Mouse (Mus musculus) gastrocnemius, postnatal 25 days (tissue): ENCODE data around the gene Ppdpf. TPM values are rescaled to one million over a fixed set of nuclear protein-coding genes. Genes with fewer than 3 reads are reported as not detected.
A peak's percentile ranks its signal among the peaks of the same experiment; 100 is the strongest.
"Not testable (repeated sequence)": the region's sequence is repeated elsewhere in the genome, so short reads cannot be mapped to it uniquely, and the experiment has no call there.

Source experiments
- DNase-seq: peaks from one replicate; pipeline ENCODE4 v3.0.0; 2022
- total RNA-seq, 2 experiments: library from RNA; stranded (reverse); gene quantifications; 1 replicate in 1 of 2; 2 replicates in 1 of 2; pipeline ENCODE4 v1.2.3; 2021

The Ppdpf gene
- total RNA-seq, 2 experiments from 2014 or later, result 44.4 to 49.5 TPM

GRCm38 (mm10) chr2:181158471-181158870 is 28.6 kb upstream of the Ppdpf start:
- no peak for DNase-seq

- peak; percentile 67 for DNase-seq
Observed at GRCm38 (mm10) chr2:181159091-181159514, 27.9 kb upstream of the Ppdpf start.

GRCm38 (mm10) chr2:181159771-181160170 is 27.3 kb upstream of the Ppdpf start:
- DNase-seq, result no peak

GRCm38 (mm10) chr2:181160821-181161220 is 26.2 kb upstream of the Ppdpf start:
- DNase-seq, result no peak

- DNase-seq, result no peak
Observed at GRCm38 (mm10) chr2:181166469-181166868, 20.6 kb upstream of the Ppdpf start.

- no peak for DNase-seq
Observed at GRCm38 (mm10) chr2:181174646-181175045, 12.4 kb upstream of the Ppdpf start.

- no peak for DNase-seq
Observed at GRCm38 (mm10) chr2:181178015-181178414, 9.0 kb upstream of the Ppdpf start.

GRCm38 (mm10) chr2:181178471-181178870 is 8.6 kb upstream of the Ppdpf start:
- no peak for DNase-seq

- DNase-seq, result no peak
Observed at GRCm38 (mm10) chr2:181180898-181181297, 6.1 kb upstream of the Ppdpf start.

GRCm38 (mm10) chr2:181186635-181187034 is 412 bp upstream of the Ppdpf start:
- peak; percentile 80 for DNase-seq

- DNase-seq, result no peak
Observed at GRCm38 (mm10) chr2:181188681-181189080, 1.6 kb downstream of the Ppdpf start.

- no peak for DNase-seq
Observed at GRCm38 (mm10) chr2:181189321-181189720, 2.3 kb downstream of the Ppdpf start.

- not testable (repeated sequence) for DNase-seq
Observed at GRCm38 (mm10) chr2:181191385-181191784, 4.3 kb downstream of the Ppdpf start.

- no peak for DNase-seq
Observed at GRCm38 (mm10) chr2:181191936-181192335, 4.9 kb downstream of the Ppdpf start.

- no peak for DNase-seq
Observed at GRCm38 (mm10) chr2:181193044-181193443, 6.0 kb downstream of the Ppdpf start.

- DNase-seq, result no peak
Observed at GRCm38 (mm10) chr2:181196628-181197300, 9.7 kb downstream of the Ppdpf start.

- no peak for DNase-seq
Observed at GRCm38 (mm10) chr2:181201606-181202005, 14.6 kb downstream of the Ppdpf start.

GRCm38 (mm10) chr2:181202422-181202821 is 15.4 kb downstream of the Ppdpf start, which contains the start of gene Ptk6:
Gene Ptk6 (minus strand): TSS chr2:181202789.
- DNase-seq, result no peak

GRCm38 (mm10) chr2:181202886-181203285 is 15.8 kb downstream of the Ppdpf start:
- DNase-seq, result no peak

GRCm38 (mm10) chr2:181205678-181206077 is 18.6 kb downstream of the Ppdpf start:
- no peak for DNase-seq

GRCm38 (mm10) chr2:181206118-181206517 is 19.1 kb downstream of the Ppdpf start:
- DNase-seq, result no peak

GRCm38 (mm10) chr2:181212389-181213020 is 25.5 kb downstream of the Ppdpf start:
- no peak for DNase-seq

GRCm38 (mm10) chr2:181213021-181213445 is 26.0 kb downstream of the Ppdpf start, which contains the start of gene Srms:
Gene Srms (minus strand): TSS chr2:181213185.
- no peak for DNase-seq

- DNase-seq, result no peak
Observed at GRCm38 (mm10) chr2:181216037-181216436, 29.0 kb downstream of the Ppdpf start.
